Mouse (Mus musculus) liver, postnatal 0 days (tissue): ENCODE data around the gene Zfp141. TPM values are rescaled to one million over a fixed set of nuclear protein-coding genes. Genes with fewer than 3 reads are reported as not detected.

Experiments used
- ATAC-seq: fragments of 200-750 bp; cut with Nextera tagmentation; 2 replicates; pipeline ENCODE4 v1.8.0; 2017; ENCODE audit warnings: mild to moderate bottlenecking, moderate library complexity
- DNase-seq: peaks from one replicate; pipeline ENCODE4 v3.0.0-alpha.2; 2016
- H3K27ac ChIP-seq: fragments of 300-500 bp; sonication (generic); 2 replicates; pipeline ENCODE4 v1.5.1; 2014; ENCODE audit warnings: antibody characterized with exemption, moderate library complexity, mild to moderate bottlenecking, low read depth
- H3K27me3 ChIP-seq: fragments of 300-500 bp; sonication (generic); 2 replicates; pipeline ENCODE4 v1.6.1; 2014; ENCODE audit warnings: low read length, control low read depth, mixed read lengths; ENCODE audit not compliant: insufficient read depth
- H3K36me3 ChIP-seq: fragments of 300-500 bp; sonication (generic); replicated peaks from 2 replicates; pipeline ENCODE4 v1.6.1; 2014; ENCODE audit warnings: mild to moderate bottlenecking, control low read depth, low read length, moderate library complexity, mixed read lengths; ENCODE audit not compliant: insufficient read depth
- H3K4me1 ChIP-seq: fragments of 300-500 bp; sonication (generic); 2 replicates; pipeline ENCODE4 v1.6.1; 2014; ENCODE audit warnings: antibody characterized with exemption, mild to moderate bottlenecking, control low read depth; ENCODE audit not compliant: insufficient read depth
- H3K4me2 ChIP-seq: fragments of 300-500 bp; sonication (generic); 2 replicates; pipeline ENCODE4 v1.6.1; 2014; ENCODE audit warnings: low read depth, mild to moderate bottlenecking, low read length, moderate library complexity, mixed read lengths
- H3K4me3 ChIP-seq: fragments of 300-500 bp; sonication (generic); 2 replicates; pipeline ENCODE4 v1.5.1; 2014; ENCODE audit warnings: low read depth, low read length
- H3K9ac ChIP-seq: fragments of 300-500 bp; sonication (generic); replicated peaks from 2 replicates; pipeline ENCODE4 v1.6.1; 2014; ENCODE audit warnings: mild to moderate bottlenecking, moderate library complexity
- H3K9me3 ChIP-seq: fragments of 300-500 bp; sonication (generic); 2 replicates; pipeline ENCODE4 v1.6.1; 2016; ENCODE audit warnings: mild to moderate bottlenecking, control low read depth, low read length, mixed read lengths
- CTCF ChIP-seq: sonication (generic); IDR thresholded peaks from 2 replicates; pipeline ENCODE4 v1.5.1; 2016; ENCODE audit warnings: antibody characterized with exemption, low read depth
- EP300 ChIP-seq: IDR thresholded peaks from 2 replicates; pipeline ENCODE4 v1.6.1; 2016; ENCODE audit warnings: antibody characterized with exemption, low read depth, mild to moderate bottlenecking
- WGBS: fragments of 180-500 bp; shearing (Covaris S2); extraction: QIAGEN DNeasy Blood & Tissue Kit; methylation state at CpG from one replicate; pipeline ENCODE4 v1.1.7; 2014; ENCODE audit not compliant: insufficient replicate concordance; 5-methylcytosine and 5-hydroxymethylcytosine counted together
- polyA plus RNA-seq: library from polyadenylated mRNA; unstranded; fragments of >200 nt; fragmentation: Nextera tagmentation; extraction: Ambion mirVana; gene quantifications from 2 replicates; pipeline ENCODE4 v1.2.1, GENCODE M21; 2015

Zfp141 gene
- polyA plus RNA-seq, 1 experiment from 2014 or later, result 2.0 TPM

DNA sequence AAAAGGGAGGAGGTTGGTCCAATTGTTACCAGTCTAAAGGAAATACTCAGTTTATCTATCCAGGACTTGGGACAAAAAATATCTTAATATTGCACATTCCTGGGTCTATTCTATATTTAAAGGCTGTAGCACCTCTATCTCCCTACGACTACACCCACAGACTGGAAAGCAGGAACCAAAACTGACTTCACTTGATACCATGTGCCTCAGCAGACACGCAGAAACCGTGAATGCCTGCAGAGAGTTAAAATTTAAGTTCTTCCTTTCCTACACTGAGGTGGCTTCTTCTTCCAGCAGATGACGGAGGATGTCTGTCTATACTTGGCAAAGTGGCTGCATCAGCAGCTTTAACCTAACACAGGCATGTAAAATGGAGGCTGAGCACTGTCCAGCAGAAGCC, 15.2 kb downstream of the Zfp141 start:
- H3K4me2 ChIP-seq, result no peak overlapping the region
- H3K9ac ChIP-seq, result no peak overlapping the region
- H3K36me3 ChIP-seq, result peaks cover 11% of the 10 kb centered on the region; the same call in 1 of the 2 replicates
- H3K27ac ChIP-seq, result no peak overlapping the region
- no peaks in the 10 kb centered on the region for H3K9me3 ChIP-seq
- H3K4me1 ChIP-seq, result no peaks in the 10 kb centered on the region
- 72% methylated on average over 4 of the region's 4 CpGs for whole genome bisulfite sequencing
- H3K27me3 ChIP-seq, result no peaks in the 10 kb centered on the region
- no peak for TF ChIP-seq CTCF
- TF ChIP-seq EP300, result no peak
- ATAC-seq (no peak), DNase-seq (no peak)
- no peak overlapping the region for H3K4me3 ChIP-seq

DNA sequence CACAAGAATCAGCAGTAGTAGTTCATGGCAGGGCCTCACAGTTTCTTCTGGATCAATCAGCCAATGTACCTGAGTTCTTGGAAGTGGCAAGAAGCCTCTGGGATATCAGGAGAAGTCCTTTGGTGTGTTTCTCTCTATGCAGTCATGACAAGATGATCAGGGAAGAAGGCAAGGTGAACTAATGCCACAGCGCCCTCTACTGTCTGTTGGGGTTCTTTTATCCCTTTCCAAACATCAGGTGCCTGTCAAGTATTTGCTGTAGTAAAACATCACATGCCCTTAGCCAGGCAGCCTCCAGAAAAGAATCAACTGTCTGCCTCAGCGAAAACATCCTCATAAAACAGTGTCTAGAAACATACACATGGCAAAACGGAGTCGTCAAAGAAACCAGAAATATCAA, 50.9 kb downstream of the Zfp141 start:
- 50% methylated on average over 4 of the region's 4 CpGs for WGBS
- TF ChIP-seq CTCF, result no peak
- Histone ChIP-seq H3K36me3 (no peaks in the 10 kb centered on the region), H3K4me1 (no peaks in the 10 kb centered on the region), H3K27me3 (no peaks in the 10 kb centered on the region), H3K27ac (no peak overlapping the region), H3K9me3 (no peaks in the 10 kb centered on the region), H3K9ac (no peak overlapping the region), H3K4me3 (no peak overlapping the region), H3K4me2 (no peak overlapping the region)
- DNase-seq (no peak), ATAC-seq (no peak)

DNA sequence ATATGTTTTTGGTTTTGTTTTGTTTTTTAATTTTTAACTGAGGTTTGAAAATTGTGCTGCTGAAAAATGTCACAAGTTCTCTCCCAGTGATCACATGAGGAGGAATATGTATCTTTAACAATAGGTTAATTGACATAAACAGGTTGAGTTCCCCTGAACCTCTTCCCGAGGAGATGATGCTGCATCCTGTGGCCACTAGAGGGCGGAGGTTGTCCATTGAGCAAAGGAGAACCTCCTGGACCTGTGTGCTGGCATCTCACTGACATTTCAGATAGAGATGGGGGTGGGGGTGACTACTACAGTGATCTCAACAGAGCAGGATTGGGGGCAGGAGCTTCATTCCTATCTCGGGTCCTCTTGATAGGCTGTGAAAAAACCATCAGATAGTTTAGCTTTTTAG, 54.9 kb downstream of the Zfp141 start:
- H3K4me1 ChIP-seq, result no peaks in the 10 kb centered on the region
- H3K36me3 ChIP-seq, result no peaks in the 10 kb centered on the region
- peak; percentile 29 for DNase-seq
- H3K4me2 ChIP-seq, result no peak overlapping the region
- no peak overlapping the region for H3K4me3 ChIP-seq
- ATAC-seq, result no peak
- no peak overlapping the region for H3K27ac ChIP-seq
- H3K27me3 ChIP-seq, result no peaks in the 10 kb centered on the region
- H3K9me3 ChIP-seq, result no peaks in the 10 kb centered on the region
- no peak overlapping the region for H3K9ac ChIP-seq
- 30% methylated on average over 3 of the region's 3 CpGs for WGBS
- no peak for TF ChIP-seq EP300
- TF ChIP-seq CTCF, result peak; percentile 64

DNA sequence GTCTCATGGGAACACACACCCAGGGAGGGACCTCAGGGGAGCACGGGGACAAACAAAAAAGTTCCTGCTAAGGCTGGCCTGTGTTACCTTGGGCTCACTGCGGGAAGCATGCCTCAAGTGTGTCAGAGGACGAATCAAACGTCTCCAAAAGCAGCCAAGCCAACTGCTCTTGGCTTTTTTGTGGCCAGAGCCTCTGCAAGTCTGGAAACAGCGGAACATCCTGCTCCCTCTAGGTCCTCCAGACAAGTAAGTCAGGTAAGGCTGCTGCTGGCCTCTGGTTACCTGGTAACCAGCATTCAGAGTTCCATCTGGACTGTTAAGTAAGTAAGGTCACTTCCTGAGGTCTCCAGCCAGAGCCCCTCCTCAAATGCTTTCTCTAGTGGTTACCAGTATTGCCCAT, 57.7 kb downstream of the Zfp141 start, which contains the start of gene 4933421I07Rik:
Gene 4933421I07Rik (minus strand): TSS at position 271 of the 400 bp plus-strand sequence.
- no peak for DNase-seq
- Histone ChIP-seq H3K4me1 (no peaks in the 10 kb centered on the region), H3K4me3 (no peak within 1 kb of the TSS), H3K36me3 (no peaks in the 10 kb centered on the region), H3K27ac (no peak within 1 kb of the TSS), H3K9me3 (no peaks in the 10 kb centered on the region), H3K4me2 (no peak within 1 kb of the TSS), H3K9ac (no peak within 1 kb of the TSS), H3K27me3 (no peaks in the 10 kb centered on the region)
- no peak for ATAC-seq
- 62% methylated on average over 5 of the region's 5 CpGs for WGBS
- TF ChIP-seq CTCF (no peak), EP300 (no peak)

DNA sequence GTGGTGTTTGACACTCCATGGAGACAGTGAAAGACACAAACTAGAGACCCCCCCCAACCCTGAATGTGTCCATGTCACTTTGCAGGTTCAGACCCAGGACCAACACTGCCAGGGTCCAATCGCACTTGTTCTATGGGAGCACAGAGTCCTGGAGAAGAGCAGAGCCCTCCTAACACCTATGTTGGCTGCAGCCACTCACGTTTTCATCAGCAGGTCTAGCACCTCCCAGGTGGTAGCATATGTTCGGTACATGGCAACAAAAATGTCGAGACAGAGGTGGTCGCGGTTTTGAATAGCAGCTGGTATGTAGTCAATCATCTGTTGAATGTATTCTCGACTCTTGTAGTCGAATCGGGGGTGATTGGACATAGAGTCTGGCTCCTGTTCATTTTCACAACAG, 58.2 kb downstream of the Zfp141 start:
- 77% methylated on average over 9 of the region's 9 CpGs for WGBS
- Histone ChIP-seq H3K9ac (no peak overlapping the region), H3K9me3 (no peaks in the 10 kb centered on the region), H3K4me2 (no peak overlapping the region), H3K27ac (no peak overlapping the region), H3K4me1 (no peaks in the 10 kb centered on the region), H3K36me3 (no peaks in the 10 kb centered on the region), H3K4me3 (no peak overlapping the region), H3K27me3 (no peaks in the 10 kb centered on the region)
- TF ChIP-seq EP300, result no peak
- TF ChIP-seq CTCF, result no peak
- DNase-seq (no peak), ATAC-seq (no peak)

Other genes with a start within 250 kb of the Zfp141 start
- not detected in 2 replicates for gene Vmn2r61, start 245.7 kb downstream of the Zfp141 start, polyA plus RNA-seq
- not detected in 2 replicates for gene 4933421I07Rik, start 57.6 kb downstream of the Zfp141 start, polyA plus RNA-seq
- not detected in 2 replicates for gene Gm21028, start 72.8 kb upstream of the Zfp141 start, polyA plus RNA-seq
- gene Zfp977, start 86.8 kb upstream of the Zfp141 start, polyA plus RNA-seq, result 0.14 and 0.21 TPM in 2 replicates
- 0.41 and 0.50 TPM in 2 replicates for gene Zfp976, start 136.8 kb upstream of the Zfp141 start, polyA plus RNA-seq
- gene Zfp975, start 187.0 kb upstream of the Zfp141 start, polyA plus RNA-seq, result 1.5 and 1.6 TPM in 2 replicates
- gene Gm17067, start 221.3 kb upstream of the Zfp141 start, polyA plus RNA-seq, result not detected in 2 replicates